25 mouse cellular contexts compared by ENCODE assay signal in genomic region chr10:53443443-53443842, GRCm38 (mm10).
DNase-seq lines count a peak whose midpoint lies in the region; ATAC-seq and TF ChIP-seq lines count a peak whose summit lies in the region.
"Had no signal": no experiment of that assay in that cellular context is flagged by ENCODE, and none has a peak within 500 bp of the region (broad histone marks: within the 10 kb centered on the region; RNA-seq: fewer than 3 reads in every experiment).

No protein-coding gene starts in this region.

- no peak for TF ChIP-seq RAD21 in MEL (IDR thresholded peaks at IDR 0.05; ENCODE audit: low read depth, low read length)

- no peaks in the 10 kb centered on the region for H3K9me3 ChIP-seq in MEL (replicated peaks; ENCODE audit: insufficient read depth, low read length)
- no peaks in the 10 kb centered on the region for H3K9me3 ChIP-seq in liver, postnatal 0 days (ENCODE audit: low read length)
- H3K9me3 ChIP-seq: embryonic facial prominence, embryonic 13.5 days; embryonic facial prominence, embryonic 15.5 days; forebrain, embryonic 10.5 days; forebrain, embryonic 12.5 days; G1E had no signal

- H3K79me2 ChIP-seq in MEL (ENCODE audit: control insufficient read depth, insufficient read depth, low read length, poor library complexity): no peaks in the 10 kb centered on the region

- H3K4me1 ChIP-seq in MEL (ENCODE audit: control insufficient read depth in 1 of 2, insufficient read depth in 2 of 2, low read length in 2 of 2): peaks cover 2 to 10% of the 10 kb centered on the region in 2 experiments; a peak in 2 of 4 replicates
- H3K4me1 ChIP-seq in liver, postnatal 0 days (ENCODE audit: insufficient read depth): no peaks in the 10 kb centered on the region
- H3K4me1 ChIP-seq: embryonic facial prominence, embryonic 13.5 days; embryonic facial prominence, embryonic 15.5 days; forebrain, embryonic 12.5 days had no signal

- TF ChIP-seq EP300 in MEL (IDR thresholded peaks at IDR 0.05; ENCODE audit: low read depth in 1 of 2, low read length in 2 of 2): no peak
- no peak for TF ChIP-seq EP300 in liver, postnatal 0 days (IDR thresholded peaks at IDR 0.05; ENCODE audit: low read depth)

- H3K36me3 ChIP-seq in MEL (ENCODE audit: control insufficient read depth in 1 of 2, insufficient read depth in 2 of 2, low read length in 2 of 2): peaks cover 0 to 3% of the 10 kb centered on the region in 2 experiments; a peak in 1 of 4 replicates
- H3K36me3 ChIP-seq in liver, postnatal 0 days (replicated peaks; ENCODE audit: insufficient read depth, low read length): no peaks in the 10 kb centered on the region
- H3K36me3 ChIP-seq: embryonic facial prominence, embryonic 13.5 days; embryonic facial prominence, embryonic 15.5 days; forebrain, embryonic 10.5 days; forebrain, embryonic 12.5 days; G1E had no signal

- TF ChIP-seq POLR2A in MEL (IDR thresholded peaks at IDR 0.05; ENCODE audit: control insufficient read depth in 1 of 2, insufficient read depth in 1 of 2, low read depth in 1 of 2, low read length in 2 of 2, poor library complexity in 1 of 2): no peak

- TF ChIP-seq CTCF in MEL (IDR thresholded peaks at IDR 0.05 in 2 of 3, conservative IDR thresholded peaks at IDR 0.05 in 1 of 3; ENCODE audit: control insufficient read depth in 1 of 3, insufficient read depth in 1 of 3, low read depth in 2 of 3, low read length in 3 of 3, poor library complexity in 1 of 3, severe bottlenecking in 1 of 3): no peak
- TF ChIP-seq CTCF in liver, postnatal 0 days (IDR thresholded peaks at IDR 0.05; ENCODE audit: low read depth): no peak

- no peak overlapping the region for H3K9ac ChIP-seq in MEL (ENCODE audit: control insufficient read depth, low read depth, low read length, poor library complexity, severe bottlenecking)
- H3K9ac ChIP-seq in liver, postnatal 0 days (replicated peaks): no peak overlapping the region
- H3K9ac ChIP-seq: embryonic facial prominence, embryonic 13.5 days; embryonic facial prominence, embryonic 15.5 days; forebrain, embryonic 12.5 days had no signal

- WGBS in liver, postnatal 0 days (ENCODE audit: insufficient replicate concordance): 74% methylated on average over 1 of the region's 1 CpGs

- no peak overlapping the region for H3K4me2 ChIP-seq in liver, postnatal 0 days (ENCODE audit: low read depth, low read length)
- H3K4me2 ChIP-seq: embryonic facial prominence, embryonic 13.5 days; embryonic facial prominence, embryonic 15.5 days; forebrain, embryonic 12.5 days had no signal

- H3K27ac ChIP-seq in MEL (ENCODE audit: control insufficient read depth, low read depth, low read length): no peak overlapping the region
- H3K27ac ChIP-seq in liver, postnatal 0 days (ENCODE audit: low read depth): no peak overlapping the region
- H3K27ac ChIP-seq: embryonic facial prominence, embryonic 13.5 days; embryonic facial prominence, embryonic 15.5 days; forebrain, embryonic 10.5 days; forebrain, embryonic 12.5 days had no signal

- no peak overlapping the region for H3K4me3 ChIP-seq in MEL (ENCODE audit: control insufficient read depth in 1 of 2, insufficient read depth in 1 of 2, low read depth in 2 of 2, low read length in 2 of 2)
- no peak overlapping the region for H3K4me3 ChIP-seq in liver, postnatal 0 days (ENCODE audit: low read depth, low read length)
- H3K4me3 ChIP-seq: embryonic facial prominence, embryonic 13.5 days; embryonic facial prominence, embryonic 15.5 days; erythroblast, embryonic 14.5 days; forebrain, embryonic 10.5 days; forebrain, embryonic 12.5 days had no signal

- peak; percentile 45 for DNase-seq in MEL (ENCODE audit: low read depth, low spot score)
- no peak for DNase-seq in spleen, adult 12 weeks (ENCODE audit: low spot score)
- no peak for DNase-seq in adrenal gland, adult 2 months
- no peak for DNase-seq in liver, postnatal 0 days
- DNase-seq: adrenal gland, adult 8-10 months; adrenal gland, postnatal 14 days; adrenal gland, postnatal 36 days; cerebellum, adult 11-12 months; cerebellum, adult 2 months; cerebellum, adult 9-10 months; cerebellum, postnatal 10 days; cerebellum, postnatal 25 days; embryo, embryonic 11 days had no signal

- H3K27me3 ChIP-seq in MEL (ENCODE audit: control insufficient read depth in 1 of 2, insufficient read depth in 2 of 2, low read length in 2 of 2): no peaks in the 10 kb centered on the region
- H3K27me3 ChIP-seq in liver, postnatal 0 days (ENCODE audit: insufficient read depth, low read length): no peaks in the 10 kb centered on the region
- H3K27me3 ChIP-seq: CH12.LX; embryonic facial prominence, embryonic 13.5 days; embryonic facial prominence, embryonic 15.5 days; forebrain, embryonic 12.5 days had no signal

- peak; percentile 84 for ATAC-seq in granulocyte monocyte progenitor cell, adult 5-6 weeks (replicated peaks; ENCODE audit: poor library complexity, severe bottlenecking)
- peak; percentile 69 for ATAC-seq in megakaryocyte, adult 5-6 weeks (ENCODE audit: poor library complexity, severe bottlenecking)
- ATAC-seq in liver, postnatal 0 days: no peak
- ATAC-seq: CD4-positive, CD25-positive, alpha-beta regulatory T cell, adult 4 months; forebrain, embryonic 14.5 days; forebrain, embryonic 16.5 days had no signal

TF ChIP-seq in MEL, 35 proteins besides CTCF, POLR2A, EP300 and RAD21:
- no peak for TF ChIP-seq KAT2A (conservative IDR thresholded peaks at IDR 0.05; ENCODE audit: low read depth, low read length)
- TF ChIP-seq TCF12 (IDR thresholded peaks at IDR 0.05; ENCODE audit: low read depth, low read length): no peak
- no peak for TF ChIP-seq ETS1 (IDR thresholded peaks at IDR 0.05; ENCODE audit: low read depth, low read length)
- no peak for TF ChIP-seq TBP (IDR thresholded peaks at IDR 0.05; ENCODE audit: low read depth, low read length)
- TF ChIP-seq HCFC1 (IDR thresholded peaks at IDR 0.05; ENCODE audit: low read depth, low read length): no peak
- TF ChIP-seq ZMIZ1 (IDR thresholded peaks at IDR 0.05; ENCODE audit: low read depth, low read length): no peak
- no peak for TF ChIP-seq UBTF (IDR thresholded peaks at IDR 0.05; ENCODE audit: borderline replicate concordance, insufficient read depth, low read depth, low read length)
- TF ChIP-seq NELFE (IDR thresholded peaks at IDR 0.05; ENCODE audit: low read depth, low read length): no peak
- TF ChIP-seq CHD1 (IDR thresholded peaks at IDR 0.05; ENCODE audit: low read depth, low read length): no peak
- TF ChIP-seq USF1 (IDR thresholded peaks at IDR 0.05; ENCODE audit: low read depth, low read length): no peak
- no peak for TF ChIP-seq JUND (IDR thresholded peaks at IDR 0.05; ENCODE audit: low read depth, low read length)
- TF ChIP-seq MEF2A (IDR thresholded peaks at IDR 0.05; ENCODE audit: extremely low read depth, insufficient replicate concordance, low read depth, low read length, poor library complexity, severe bottlenecking): no peak
- TF ChIP-seq POLR2AphosphoS5 (IDR thresholded peaks at IDR 0.05; ENCODE audit: borderline replicate concordance, low read depth, low read length): no peak
- TF ChIP-seq SMC3 (IDR thresholded peaks at IDR 0.05; ENCODE audit: low read depth, low read length): no peak
- TF ChIP-seq CHD2 (IDR thresholded peaks at IDR 0.05; ENCODE audit: low read length): no peak
- no peak for TF ChIP-seq GABPA (IDR thresholded peaks at IDR 0.05; ENCODE audit: low read depth, low read length)
